Mouse (Mus musculus) 416B (cell line): ENCODE results near the gene Snx6.
A peak's percentile ranks its signal among the peaks of the same experiment; 100 is the strongest.
"Not testable (repeated sequence)": the region's sequence is repeated elsewhere in the genome, so short reads cannot be mapped to it uniquely, and the experiment has no call there.

Experiments used
- DNase-seq: peaks from one replicate; pipeline ENCODE4 v3.0.0; 2011; ENCODE audit warnings: low read depth

The Snx6 gene

GRCm38 (mm10) chr12:54709691-54710493 lies 85.6 kb downstream of the Snx6 start:
- DNase-seq: not testable (repeated sequence)

DNA sequence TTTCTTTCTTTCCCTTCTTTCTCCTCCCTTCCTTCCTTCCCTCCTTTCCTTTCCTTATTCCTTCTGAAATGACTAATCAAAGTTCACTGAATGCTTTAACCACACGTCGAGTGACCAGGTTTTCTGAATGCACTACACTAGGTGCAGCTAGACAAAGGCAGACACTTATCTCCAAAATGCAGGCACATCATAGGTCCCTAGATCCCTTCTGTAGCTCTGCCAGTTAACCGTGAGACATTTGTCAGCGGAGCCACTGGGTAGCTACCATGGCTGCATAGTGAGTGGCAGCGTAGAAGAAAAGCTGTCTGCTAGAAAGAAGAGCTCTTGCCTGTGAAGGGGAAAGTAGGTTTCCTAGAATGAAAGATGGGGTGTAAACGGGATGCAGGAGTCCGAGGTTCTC lies 96.1 kb downstream of the Snx6 start:
- no peak for DNase-seq

GRCm38 (mm10) chr12:54697791-54698250 lies 97.7 kb downstream of the Snx6 start:
- no peak for DNase-seq

- DNase-seq: peak; percentile 93
Observed at GRCm38 (mm10) chr12:54697003-54697597, 98.4 kb downstream of the Snx6 start.
